Mouse (Mus musculus) embryonic facial prominence, embryonic 10.5 days (tissue): Measurements from ENCODE around the gene Naa20. TPM values are rescaled to one million over a fixed set of nuclear protein-coding genes. Genes with fewer than 3 reads are reported as not detected.

Experiments used
- microRNA-seq: library from miRNA; unstranded; fragments of <30 nt; microRNA quantifications from one replicate; pipeline ENCODE4, GENCODE M21; 2017
- polyA plus RNA-seq: library from polyadenylated mRNA; unstranded; fragments of >200 nt; fragmentation: Nextera tagmentation; extraction: Ambion mirVana; gene quantifications from 2 replicates; pipeline ENCODE4 v1.2.1, GENCODE M21; 2016

Gene Naa20
- polyA plus RNA-seq, 1 experiment from 2014 or later: 162 TPM

Small RNA genes lying within 50 kb of the gene (microRNA-seq; reads per million reads assigned to microRNA genes)
- not detected for gene Gm25026

Other genes with a start within 250 kb of the Naa20 start
- gene Rin2, start 226.9 kb upstream of the Naa20 start, polyA plus RNA-seq: 13.7 and 16.2 TPM in 2 replicates
- 0.93 and 0.98 TPM in 2 replicates for gene Cfap61, start 32.7 kb downstream of the Naa20 start, polyA plus RNA-seq
- gene Crnkl1, start 32.9 kb downstream of the Naa20 start, polyA plus RNA-seq: 37.7 and 38.9 TPM in 2 replicates